Mouse (Mus musculus) ES-Bruce4 (cell line): ENCODE data around the gene Gm12184.

Experiments used
- CTCF ChIP-seq: IDR thresholded peaks from one replicate; pipeline ENCODE4 v1.8.1; 2011; ENCODE audit warnings: low read depth, low read length
- EP300 ChIP-seq: IDR thresholded peaks from 2 replicates; pipeline ENCODE4 v1.6.1; 2011; ENCODE audit warnings: low read depth, low read length; ENCODE audit not compliant: insufficient read depth
- POLR2A ChIP-seq: IDR thresholded peaks from one replicate; pipeline ENCODE4 v1.8.1; 2011; ENCODE audit warnings: low read length; ENCODE audit not compliant: insufficient read depth

- no peak for TF ChIP-seq EP300
- no peak for TF ChIP-seq POLR2A
- no peak for TF ChIP-seq CTCF
These were observed 44.3 kb upstream of the Gm12184 start for GRCm38 (mm10) chr11:48870781-48871180.
